Mouse (Mus musculus): ENCODE measurements around the gene Aaas.

- TF ChIP-seq POLR2A (IDR thresholded peaks at IDR 0.05; ENCODE audit: insufficient read depth, low read depth, low read length) = no peak
- TF ChIP-seq CTCF (IDR thresholded peaks at IDR 0.05; ENCODE audit: insufficient read depth, low read depth, low read length) = no peak
Measured at GRCm38 (mm10) chr15:102346444-102346843, 4.1 kb downstream of the Aaas start.

All from olfactory bulb, adult 2 months (tissue).